Mouse (Mus musculus) G1E (cell line): ENCODE data around the gene Agt. TPM values are rescaled to one million over a fixed set of nuclear protein-coding genes. Genes with fewer than 3 reads are reported as not detected.

Experiments used
- ATAC-seq: 2 replicates; pipeline ENCODE4 v1.8.0; 2016; ENCODE audit warnings: mild to moderate bottlenecking; ENCODE audit not compliant: insufficient number of reproducible peaks, poor library complexity, low FRiP score, severe bottlenecking; ENCODE audit errors: extremely low read depth
- DNase-seq: peaks from one replicate; pipeline ENCODE4 v3.0.0; 2012; ENCODE audit warnings: low spot score
- H3K27me3 ChIP-seq: 2 replicates; pipeline ENCODE4 v1.6.1; 2012; ENCODE audit warnings: mild to moderate bottlenecking, low read length, inconsistent platforms; ENCODE audit not compliant: insufficient read depth
- H3K36me3 ChIP-seq: replicated peaks from 2 replicates; pipeline ENCODE3; 2012; ENCODE audit warnings: mild to moderate bottlenecking, inconsistent platforms
- H3K4me1 ChIP-seq: 2 replicates; pipeline ENCODE4 v1.6.1; 2012; ENCODE audit warnings: low read depth, low read length, inconsistent platforms, mixed read lengths; ENCODE audit not compliant: insufficient read depth
- H3K4me3 ChIP-seq: 2 replicates; pipeline ENCODE4 v1.5.1; 2012; ENCODE audit warnings: low read depth, mild to moderate bottlenecking, inconsistent platforms, low read length, moderate library complexity, mixed read lengths
- H3K9me3 ChIP-seq: replicated peaks from 2 replicates; pipeline ENCODE4 v1.6.1; 2012; ENCODE audit warnings: inconsistent platforms
- CTCF ChIP-seq: IDR thresholded peaks from 2 replicates; pipeline ENCODE4 v1.5.1; 2012; ENCODE audit warnings: low read depth, low read length, inconsistent platforms, mixed read lengths
- GATA1 ChIP-seq: IDR thresholded peaks from 2 replicates; pipeline ENCODE4 v1.6.1; 2012; ENCODE audit warnings: borderline replicate concordance, low read length, inconsistent platforms, mixed read lengths
- GATA2 ChIP-seq: IDR thresholded peaks from 2 replicates; pipeline ENCODE4 v1.6.1; 2012; ENCODE audit warnings: low read depth, low read length, inconsistent platforms, borderline replicate concordance
- POLR2AphosphoS5 ChIP-seq: IDR thresholded peaks from 2 replicates; pipeline ENCODE4 v1.6.1; 2012; ENCODE audit warnings: low read depth, low read length, inconsistent platforms; ENCODE audit not compliant: insufficient replicate concordance
- TAL1 ChIP-seq: conservative IDR thresholded peaks from 2 replicates; pipeline ENCODE4 v1.6.1; 2012; ENCODE audit warnings: low read depth, low read length, inconsistent platforms, mixed read lengths
- polyA plus RNA-seq: library from polyadenylated mRNA; stranded (reverse); fragments of >175 nt; gene quantifications from 2 replicates; pipeline ENCODE4 v1.2.3, GENCODE M21; 2012
- total RNA-seq, 2 experiments: library from RNA; stranded (forward) in 1 of 2; stranded (reverse) in 1 of 2; fragments of 200-1000 nt in 1 of 2; fragments of >200 nt in 1 of 2; fragmentation: Nextera tagmentation in 1 of 2; gene quantifications; 2 replicates each; pipeline ENCODE4 v1.2.3; 2014 to 2017

Gene Agt
- total and polyA plus RNA-seq, 3 experiments, result not detected

DNA sequence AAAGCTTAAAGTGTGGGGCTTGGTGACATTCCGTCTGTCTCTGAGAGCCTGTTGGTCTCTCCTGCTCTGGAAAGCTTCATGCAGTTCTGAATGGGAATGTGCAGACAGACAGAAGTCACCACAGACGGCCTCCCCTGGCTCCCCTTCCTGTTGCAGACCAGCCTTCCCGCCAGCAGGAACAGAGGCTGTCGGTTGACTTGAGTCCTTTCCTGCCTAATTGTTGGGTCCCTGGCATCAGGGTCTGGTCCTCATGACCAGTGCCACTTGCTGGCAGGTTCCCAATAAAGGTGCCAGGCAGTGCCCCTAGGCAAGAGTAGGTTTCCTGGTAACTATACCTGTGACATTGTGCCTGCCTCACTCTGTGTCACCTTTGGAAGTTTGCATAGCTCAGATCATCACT lies 38.5 kb downstream of the Agt start:
- ATAC-seq (no peak), DNase-seq (no peak)
- no peak overlapping the region for H3K4me3 ChIP-seq
- H3K27me3 ChIP-seq, result no peaks in the 10 kb centered on the region
- peaks cover 99% of the 10 kb centered on the region for H3K36me3 ChIP-seq
- H3K4me1 ChIP-seq, result no peaks in the 10 kb centered on the region
- no peak for TF ChIP-seq GATA2
- no peak for TF ChIP-seq POLR2AphosphoS5
- TF ChIP-seq TAL1, result no peak
- TF ChIP-seq CTCF, result no peak
- TF ChIP-seq GATA1, result no peak
- no peaks in the 10 kb centered on the region for H3K9me3 ChIP-seq

DNA sequence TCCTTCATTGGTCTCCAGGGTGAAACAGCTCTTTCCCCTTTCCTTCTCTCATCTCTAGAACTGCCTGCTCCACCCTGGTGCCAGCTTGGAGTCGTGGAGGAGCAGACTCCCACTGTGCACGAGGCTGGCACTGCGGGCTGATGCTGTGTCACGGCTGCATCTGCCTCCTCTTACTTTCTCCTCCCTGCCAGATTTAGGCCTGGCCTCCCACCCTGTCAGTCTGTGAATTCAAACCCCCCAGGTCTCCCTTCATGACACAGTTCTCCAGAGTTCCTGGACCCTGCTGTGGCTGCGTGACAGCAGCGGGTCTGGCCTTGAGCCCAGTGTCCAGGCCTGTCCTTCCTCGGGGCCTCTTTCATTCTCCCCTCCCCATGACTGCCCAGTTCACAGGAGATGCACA lies 39.0 kb downstream of the Agt start:
- Histone ChIP-seq H3K27me3 (no peaks in the 10 kb centered on the region), H3K9me3 (no peaks in the 10 kb centered on the region), H3K4me1 (no peaks in the 10 kb centered on the region), H3K36me3 (peaks cover 99% of the 10 kb centered on the region), H3K4me3 (no peak overlapping the region)
- TF ChIP-seq GATA2 (no peak), TAL1 (no peak), POLR2AphosphoS5 (no peak), CTCF (no peak), GATA1 (no peak)
- DNase-seq, result no peak
- no peak for ATAC-seq

- TF ChIP-seq GATA1 (no peak), GATA2 (no peak), CTCF (no peak), TAL1 (no peak)
- H3K9me3 ChIP-seq, result no peaks in the 10 kb centered on the region
- no peaks in the 10 kb centered on the region for H3K27me3 ChIP-seq
- no peak overlapping the region for H3K4me3 ChIP-seq
- no peak for ATAC-seq
- DNase-seq, result no peak
- peaks cover 97% of the 10 kb centered on the region for H3K36me3 ChIP-seq
- H3K4me1 ChIP-seq, result no peaks in the 10 kb centered on the region
Observed at GRCm38 (mm10) chr8:124530076-124530475, 39.4 kb downstream of the Agt start.

GRCm38 (mm10) chr8:124526261-124526660 lies 43.2 kb downstream of the Agt start:
- no peak for DNase-seq
- H3K4me1 ChIP-seq, result peaks cover 18% of the 10 kb centered on the region
- TF ChIP-seq CTCF, result no peak
- TF ChIP-seq TAL1, result no peak
- TF ChIP-seq POLR2AphosphoS5, result no peak
- no peak for TF ChIP-seq GATA1
- TF ChIP-seq GATA2, result no peak
- H3K27me3 ChIP-seq, result no peaks in the 10 kb centered on the region
- ATAC-seq, result no peak
- H3K9me3 ChIP-seq, result no peaks in the 10 kb centered on the region
- H3K36me3 ChIP-seq, result peaks cover 90% of the 10 kb centered on the region
- no peak overlapping the region for H3K4me3 ChIP-seq

DNA sequence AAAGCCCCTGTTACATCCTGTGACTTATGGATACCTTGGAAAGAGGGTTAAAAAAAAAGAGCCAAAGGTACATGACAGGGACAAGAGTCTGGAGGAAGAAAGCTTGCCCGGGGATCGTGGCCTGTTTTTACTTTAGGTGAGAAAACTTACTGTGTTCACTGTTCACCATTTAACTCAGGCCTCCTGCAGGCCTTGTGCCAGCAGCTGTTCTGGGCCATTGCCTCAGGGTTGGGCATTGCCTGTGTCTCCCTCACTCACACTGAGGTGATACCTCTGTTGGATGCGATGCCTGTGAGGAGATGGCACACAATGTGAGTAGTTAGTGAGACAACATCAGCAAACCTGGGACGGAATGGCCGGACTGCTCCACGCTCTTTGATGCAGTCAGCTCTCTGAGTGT lies 47.6 kb downstream of the Agt start:
- Histone ChIP-seq H3K4me1 (peaks cover 34% of the 10 kb centered on the region), H3K4me3 (peak overlapping the region; percentile 98; the same call in 1 of the 2 replicates), H3K9me3 (no peaks in the 10 kb centered on the region), H3K36me3 (peaks cover 47% of the 10 kb centered on the region), H3K27me3 (peaks cover 7% of the 10 kb centered on the region; the same call in 1 of the 2 replicates)
- TF ChIP-seq POLR2AphosphoS5 (no peak), TAL1 (no peak), CTCF (no peak), GATA1 (no peak), GATA2 (no peak)
- DNase-seq (no peak), ATAC-seq (no peak)

GRCm38 (mm10) chr8:124520249-124521080 lies 49.0 kb downstream of the Agt start, which contains the start of gene Cog2:
Cog2 (plus strand) TSS chr8:124520767.
- peak; percentile 99 for ATAC-seq

More at GRCm38 (mm10) chr8:124520249-124521080, 49.0 kb downstream of the Agt start, which contains the start of gene Cog2:
- Histone ChIP-seq H3K4me1 (peaks cover 34% of the 10 kb centered on the region), H3K36me3 (peaks cover 33% of the 10 kb centered on the region), H3K9me3 (no peaks in the 10 kb centered on the region), H3K27me3 (peaks cover 7% of the 10 kb centered on the region; the same call in 1 of the 2 replicates), H3K4me3 (peak within 1 kb of the TSS; percentile 98)
- DNase-seq, result peak; percentile 95
- TF ChIP-seq POLR2AphosphoS5 (no peak), CTCF (peak; percentile 33; the same call in 1 of the 2 replicates), GATA1 (no peak), GATA2 (no peak), TAL1 (no peak)
